Mouse (Mus musculus): Measurements from ENCODE around the gene Clhc1. TPM values are rescaled to one million over a fixed set of nuclear protein-coding genes. Genes with fewer than 3 reads are reported as not detected.

The Clhc1 gene
- polyA plus RNA-seq, 1 experiment = not detected

DNA sequence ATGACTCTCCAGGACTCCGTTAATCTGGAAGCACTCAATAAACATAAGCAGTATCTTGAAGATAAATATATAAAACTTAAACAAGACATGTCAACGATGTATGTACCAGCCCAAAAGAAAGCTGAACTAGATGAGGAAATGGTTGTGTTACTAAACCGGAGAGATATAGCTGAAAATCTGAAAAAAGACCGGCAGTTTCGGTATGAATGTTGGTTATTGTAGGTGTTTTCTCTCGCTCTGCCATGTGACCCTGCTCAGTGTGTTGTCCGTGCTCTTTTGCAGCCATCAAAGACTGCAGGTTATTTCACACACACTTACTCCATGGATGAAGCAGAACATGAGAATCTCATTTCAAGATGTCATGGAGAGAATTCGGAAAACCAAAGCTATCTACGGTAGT is 12.7 kb downstream of the Clhc1 start:
- no peak for TF ChIP-seq GATA1 (IDR thresholded peaks at IDR 0.05; ENCODE audit: borderline replicate concordance, low read length)
- TF ChIP-seq FLI1 (IDR thresholded peaks at IDR 0.05; ENCODE audit: low read length) = no peak
- H3K36me3 ChIP-seq (replicated peaks; ENCODE audit: low read length) = no peaks in the 10 kb centered on the region
- H3K4me3 ChIP-seq (replicated peaks) = no peak overlapping the region

DNA sequence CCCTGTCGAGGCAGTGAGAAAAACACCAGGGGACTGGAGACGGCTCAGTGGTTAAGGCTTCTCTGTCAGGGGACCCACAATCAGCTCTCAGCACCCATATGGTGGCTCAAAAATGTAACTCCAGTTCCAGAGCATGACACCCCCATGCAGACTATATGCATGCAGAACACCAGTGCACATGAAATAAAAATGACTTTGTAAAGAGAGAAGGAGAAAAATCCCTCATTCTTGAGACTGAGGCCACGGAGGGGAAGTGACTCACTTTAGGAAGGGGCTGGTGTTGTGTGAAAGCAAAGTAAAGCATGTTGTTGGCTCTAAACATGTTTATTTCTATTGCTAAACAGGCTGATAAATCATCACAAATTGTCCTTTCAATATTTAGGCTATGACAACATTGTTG is 13.2 kb downstream of the Clhc1 start:
- Histone ChIP-seq H3K27me3 (replicated peaks) (no peaks in the 10 kb centered on the region), H3K4me3 (replicated peaks) (no peak overlapping the region), H3K9me3 (no peaks in the 10 kb centered on the region), H3K36me3 (replicated peaks; ENCODE audit: low read length) (no peaks in the 10 kb centered on the region), H3K4me1 (no peaks in the 10 kb centered on the region)
- TF ChIP-seq FLI1 (IDR thresholded peaks at IDR 0.05; ENCODE audit: low read length) = no peak
- TF ChIP-seq GATA1 (IDR thresholded peaks at IDR 0.05; ENCODE audit: borderline replicate concordance, low read length) = no peak

More for the DNA sequence above, 12.7 kb downstream of the Clhc1 start:
- Histone ChIP-seq H3K4me1 (no peaks in the 10 kb centered on the region), H3K27me3 (replicated peaks) (no peaks in the 10 kb centered on the region), H3K9me3 (no peaks in the 10 kb centered on the region)

DNA sequence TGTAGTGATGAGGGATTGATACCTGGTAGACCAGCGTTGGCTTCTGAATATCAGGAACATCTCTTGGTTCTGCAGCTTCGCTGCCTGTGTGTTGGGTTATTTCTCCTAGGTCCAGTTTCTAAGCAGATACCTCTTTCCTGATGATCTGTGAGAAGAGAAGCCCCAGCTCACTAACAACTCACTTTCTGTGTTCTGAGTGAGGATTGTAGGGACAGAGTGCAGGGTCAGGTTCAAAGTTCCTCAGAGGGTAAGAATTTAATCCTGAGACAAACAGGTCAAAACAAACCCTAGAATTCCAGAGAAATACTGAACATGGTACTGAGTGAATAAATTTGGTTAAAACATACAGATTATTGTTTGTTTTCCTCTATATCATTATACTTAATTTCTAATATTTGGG is 15.7 kb downstream of the Clhc1 start:
- no peak overlapping the region for H3K4me3 ChIP-seq (replicated peaks)
- H3K36me3 ChIP-seq (replicated peaks; ENCODE audit: low read length) = no peaks in the 10 kb centered on the region
- H3K4me1 ChIP-seq = 0 out of 2 replicates have a peak, but pooled peaks cover under 1% of the 10 kb centered on the region

DNA sequence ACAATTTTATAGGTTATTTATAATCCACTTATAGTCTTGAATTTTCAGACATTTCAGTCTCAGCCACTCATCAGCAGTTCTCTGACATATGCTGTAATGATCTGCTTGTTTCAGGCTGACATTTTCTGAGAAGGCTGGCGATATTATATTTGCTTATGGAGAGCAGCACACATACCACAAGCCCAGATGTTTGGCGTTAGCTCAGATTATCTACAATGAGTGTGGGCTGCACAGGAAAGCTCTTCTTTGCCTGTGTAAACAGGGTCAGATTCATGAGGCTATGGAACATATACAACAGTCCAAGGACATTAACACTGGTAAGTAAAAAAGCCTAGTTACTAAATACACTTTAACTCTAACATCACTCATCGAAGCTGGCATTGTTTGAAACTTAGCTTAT is 23.8 kb downstream of the Clhc1 start:
- peaks cover 3% of the 10 kb centered on the region for H3K27me3 ChIP-seq (replicated peaks)
- H3K4me3 ChIP-seq (replicated peaks) = no peak overlapping the region
- no peaks in the 10 kb centered on the region for H3K36me3 ChIP-seq (replicated peaks; ENCODE audit: low read length)
- no peak for TF ChIP-seq FLI1 (IDR thresholded peaks at IDR 0.05; ENCODE audit: low read length)
- TF ChIP-seq GATA1 (IDR thresholded peaks at IDR 0.05; ENCODE audit: borderline replicate concordance, low read length) = no peak
- no peaks in the 10 kb centered on the region for H3K9me3 ChIP-seq
- H3K4me1 ChIP-seq = peaks cover 11% of the 10 kb centered on the region; the same call in 1 of the 2 replicates

More for the DNA sequence above, 15.7 kb downstream of the Clhc1 start:
- TF ChIP-seq FLI1 (IDR thresholded peaks at IDR 0.05; ENCODE audit: low read length) = no peak
- no peak for TF ChIP-seq GATA1 (IDR thresholded peaks at IDR 0.05; ENCODE audit: borderline replicate concordance, low read length)
- no peaks in the 10 kb centered on the region for H3K27me3 ChIP-seq (replicated peaks)
- no peaks in the 10 kb centered on the region for H3K9me3 ChIP-seq

DNA sequence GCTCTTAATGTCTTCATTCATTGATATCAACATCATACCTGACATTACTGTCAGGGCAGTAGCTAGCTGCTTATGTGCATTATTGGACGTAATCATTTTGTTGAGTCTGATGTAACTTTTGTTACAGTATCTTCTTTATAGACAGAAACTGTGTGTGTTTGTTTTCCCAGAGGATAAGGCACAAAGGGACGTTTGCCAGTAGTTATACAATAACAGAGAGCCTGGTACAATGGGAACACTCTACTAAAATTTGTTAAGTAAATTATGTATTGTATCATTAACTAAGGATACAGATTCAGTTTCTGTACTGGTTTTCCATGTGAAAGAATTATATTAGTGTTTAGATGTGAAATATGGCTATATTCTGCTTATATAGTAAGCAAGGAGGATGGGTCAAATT is 24.9 kb downstream of the Clhc1 start:
- H3K9me3 ChIP-seq = no peaks in the 10 kb centered on the region
- TF ChIP-seq FLI1 (IDR thresholded peaks at IDR 0.05; ENCODE audit: low read length) = no peak
- no peak for TF ChIP-seq GATA1 (IDR thresholded peaks at IDR 0.05; ENCODE audit: borderline replicate concordance, low read length)

DNA sequence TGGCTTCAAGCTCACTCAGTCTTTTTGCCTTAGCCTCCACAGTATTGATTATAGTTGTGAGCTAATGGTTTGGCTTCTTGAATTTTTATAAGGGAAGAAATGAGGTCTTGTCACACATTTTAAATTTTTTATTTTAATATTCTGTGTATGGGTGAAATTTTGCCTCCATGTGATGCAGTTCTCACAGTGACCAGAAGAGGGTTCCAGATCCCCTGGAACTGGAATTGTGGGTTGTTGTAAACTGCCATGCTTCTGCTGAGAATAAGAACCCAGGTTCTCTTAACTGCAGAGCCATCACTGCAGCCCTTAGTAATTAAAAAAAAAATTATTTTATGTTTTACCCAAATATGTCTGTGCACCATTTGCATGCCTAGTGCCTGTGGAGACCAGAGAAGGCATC is 31.9 kb downstream of the Clhc1 start:
- TF ChIP-seq FLI1 (IDR thresholded peaks at IDR 0.05; ENCODE audit: low read length) = no peak
- TF ChIP-seq GATA1 (IDR thresholded peaks at IDR 0.05; ENCODE audit: borderline replicate concordance, low read length) = no peak
- Histone ChIP-seq H3K36me3 (replicated peaks; ENCODE audit: low read length) (no peaks in the 10 kb centered on the region), H3K4me1 (no peaks in the 10 kb centered on the region), H3K9me3 (peaks cover 7% of the 10 kb centered on the region; the same call in 1 of the 2 replicates), H3K4me3 (replicated peaks) (no peak overlapping the region), H3K27me3 (replicated peaks) (no peaks in the 10 kb centered on the region)

More for the DNA sequence above, 24.9 kb downstream of the Clhc1 start:
- peaks cover 3% of the 10 kb centered on the region for H3K27me3 ChIP-seq (replicated peaks)
- peaks cover 11% of the 10 kb centered on the region; the same call in 1 of the 2 replicates for H3K4me1 ChIP-seq
- no peak overlapping the region for H3K4me3 ChIP-seq (replicated peaks)
- H3K36me3 ChIP-seq (replicated peaks; ENCODE audit: low read length) = no peaks in the 10 kb centered on the region

DNA sequence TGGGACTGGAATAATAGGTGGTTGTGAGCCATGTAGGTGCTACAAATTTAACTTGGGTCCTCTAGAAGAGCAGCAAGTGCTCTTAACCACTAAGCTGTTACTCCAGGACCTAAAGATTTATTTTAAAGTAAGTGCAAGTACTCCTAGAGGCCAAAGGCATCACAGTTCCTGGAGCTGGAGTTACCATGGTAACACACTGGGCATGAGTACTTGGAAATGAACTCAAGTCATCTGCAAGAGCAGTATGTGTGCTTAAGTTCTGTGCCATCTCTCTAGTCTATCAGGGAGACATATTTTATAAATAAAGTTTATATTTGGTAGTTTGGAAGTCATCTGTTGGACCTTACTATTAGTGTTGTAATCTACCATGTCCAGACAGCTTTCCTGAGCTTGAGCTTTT is 47.5 kb downstream of the Clhc1 start:
- Histone ChIP-seq H3K4me1 (no peaks in the 10 kb centered on the region), H3K36me3 (replicated peaks; ENCODE audit: low read length) (no peaks in the 10 kb centered on the region), H3K9me3 (peaks cover 16% of the 10 kb centered on the region), H3K4me3 (replicated peaks) (no peak overlapping the region), H3K27me3 (replicated peaks) (no peaks in the 10 kb centered on the region)
- TF ChIP-seq GATA1 (IDR thresholded peaks at IDR 0.05; ENCODE audit: borderline replicate concordance, low read length) = no peak
- TF ChIP-seq FLI1 (IDR thresholded peaks at IDR 0.05; ENCODE audit: low read length) = no peak

DNA sequence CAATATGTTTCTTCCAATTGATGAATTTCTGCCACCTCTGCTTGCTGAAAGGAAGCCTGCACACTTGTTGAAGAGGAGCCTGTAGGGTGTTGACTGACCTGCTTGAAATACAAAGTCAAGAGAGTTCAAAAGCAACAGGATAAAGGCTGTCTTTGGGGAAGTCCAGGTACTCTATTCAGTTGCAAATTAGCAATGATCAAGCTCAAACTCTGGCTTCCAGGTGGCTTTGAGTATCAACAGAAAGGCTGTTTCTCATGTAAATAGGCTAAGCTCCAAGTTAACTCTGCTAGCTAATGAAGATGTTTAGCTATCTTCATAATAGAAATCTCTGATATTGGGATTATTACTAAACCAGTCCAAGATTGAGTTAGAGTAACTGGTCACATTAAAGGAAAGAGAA is 49.4 kb downstream of the Clhc1 start:
- no peaks in the 10 kb centered on the region for H3K27me3 ChIP-seq (replicated peaks)
- no peaks in the 10 kb centered on the region for H3K4me1 ChIP-seq
- H3K4me3 ChIP-seq (replicated peaks) = no peak overlapping the region
- no peaks in the 10 kb centered on the region for H3K36me3 ChIP-seq (replicated peaks; ENCODE audit: low read length)
- peaks cover 16% of the 10 kb centered on the region for H3K9me3 ChIP-seq
- TF ChIP-seq GATA1 (IDR thresholded peaks at IDR 0.05; ENCODE audit: borderline replicate concordance, low read length) (no peak), FLI1 (IDR thresholded peaks at IDR 0.05; ENCODE audit: low read length) (no peak)

DNA sequence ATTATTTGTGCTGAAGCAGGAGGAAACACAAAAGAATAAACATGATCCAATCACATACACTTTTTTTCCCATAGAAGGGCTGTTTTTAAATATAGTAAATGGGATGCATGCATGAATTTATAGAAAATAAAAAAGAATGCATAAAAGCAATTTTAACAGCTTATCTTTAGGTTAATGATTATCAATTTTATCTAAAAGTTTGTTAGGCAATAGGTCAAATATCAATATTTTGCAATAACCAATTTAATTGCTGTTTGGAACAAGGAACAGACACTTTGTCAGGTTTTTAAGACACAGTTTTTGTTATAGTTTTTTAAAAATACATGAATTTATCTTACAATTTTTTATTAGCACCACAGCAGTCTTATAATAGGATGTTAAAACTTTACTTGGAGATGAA is 51.2 kb downstream of the Clhc1 start:
- H3K4me1 ChIP-seq = no peaks in the 10 kb centered on the region
- H3K36me3 ChIP-seq (replicated peaks; ENCODE audit: low read length) = no peaks in the 10 kb centered on the region
- peaks cover 16% of the 10 kb centered on the region for H3K9me3 ChIP-seq
- H3K4me3 ChIP-seq (replicated peaks) = no peak overlapping the region
- peaks cover 2% of the 10 kb centered on the region for H3K27me3 ChIP-seq (replicated peaks)
- TF ChIP-seq FLI1 (IDR thresholded peaks at IDR 0.05; ENCODE audit: low read length) (no peak), GATA1 (IDR thresholded peaks at IDR 0.05; ENCODE audit: borderline replicate concordance, low read length) (no peak)

DNA sequence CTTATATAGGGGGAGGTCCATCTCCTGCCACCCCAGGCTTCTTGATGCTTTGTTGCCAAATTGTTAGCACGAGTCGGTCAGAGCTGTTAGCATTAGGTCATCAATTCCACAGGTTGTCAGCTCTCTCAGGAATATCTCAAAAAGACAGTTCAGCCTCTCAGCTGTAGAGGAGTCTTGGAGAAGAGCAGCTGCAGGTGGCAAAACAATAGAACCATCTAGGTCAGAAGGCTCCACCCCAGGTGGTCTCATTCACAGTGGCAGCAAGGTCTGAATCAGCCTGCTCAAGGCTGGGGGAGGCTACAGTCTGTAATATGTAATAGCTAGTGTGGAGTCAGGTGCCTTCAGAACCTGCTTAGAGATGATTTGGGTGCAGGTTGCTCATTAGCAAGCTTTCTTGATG is 55.8 kb downstream of the Clhc1 start:
- H3K36me3 ChIP-seq (replicated peaks; ENCODE audit: low read length) = no peaks in the 10 kb centered on the region
- TF ChIP-seq FLI1 (IDR thresholded peaks at IDR 0.05; ENCODE audit: low read length) (no peak), GATA1 (IDR thresholded peaks at IDR 0.05; ENCODE audit: borderline replicate concordance, low read length) (no peak)
- H3K4me3 ChIP-seq (replicated peaks) = no peak overlapping the region
- peaks cover 13% of the 10 kb centered on the region for H3K4me1 ChIP-seq
- peaks cover 10% of the 10 kb centered on the region for H3K27me3 ChIP-seq (replicated peaks)
- peaks cover 4% of the 10 kb centered on the region; the same call in 1 of the 2 replicates for H3K9me3 ChIP-seq
